Mouse (Mus musculus): ENCODE data around the gene Tnfrsf23. TPM values are rescaled to one million over a fixed set of nuclear protein-coding genes. Genes with fewer than 3 reads are reported as not detected.
"Not testable (repeated sequence)": the region's sequence is repeated elsewhere in the genome, so short reads cannot be mapped to it uniquely, and the experiment has no call there.

The Tnfrsf23 gene
- polyA plus RNA-seq, 1 experiment from 2014 or later: 1.9 TPM

DNA sequence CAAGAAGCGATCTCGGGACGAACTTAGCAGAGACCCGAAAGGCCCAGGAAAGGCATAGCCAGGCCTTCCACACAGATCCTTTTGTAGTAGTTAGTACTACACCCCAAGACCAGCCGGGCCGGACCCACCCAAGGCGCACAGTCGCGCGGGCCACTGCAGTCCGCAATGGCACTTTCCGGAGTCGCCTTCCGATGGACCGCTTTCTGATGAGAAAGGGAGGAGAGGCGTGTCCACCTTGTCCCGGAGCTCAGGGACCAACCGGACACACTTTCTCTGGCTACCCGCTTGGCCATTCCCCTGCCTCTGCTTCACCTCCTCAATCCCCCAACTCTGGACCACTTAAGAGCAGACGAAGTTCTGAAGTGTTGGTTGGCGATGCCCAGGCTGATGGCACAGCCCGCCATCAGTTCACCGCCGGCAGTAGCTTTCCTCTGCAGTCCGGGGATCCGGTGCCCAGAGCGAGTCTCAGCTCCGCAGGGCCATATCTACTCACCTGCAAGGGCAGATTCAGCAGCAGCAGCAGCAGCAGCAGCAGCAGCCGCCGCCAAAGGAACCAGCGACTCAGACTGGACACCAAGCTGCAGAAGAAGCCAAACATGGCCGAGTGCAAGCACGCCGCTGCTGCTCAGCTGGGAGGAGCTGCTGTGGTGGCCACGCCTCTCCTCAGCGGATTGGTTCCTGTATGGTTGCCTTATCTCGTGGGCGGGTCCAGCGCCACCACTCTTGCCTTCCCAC lies 36.5 kb downstream of the Tnfrsf23 start, which contains the start of gene Tnfrsf22:
TSS of gene Tnfrsf22 (minus strand) at position 628 of the 735 bp plus-strand sequence.
- Histone ChIP-seq H3K27me3 (ENCODE audit: insufficient read depth, low read length) (no peaks in the 10 kb centered on the region), H3K36me3 (ENCODE audit: insufficient read depth, low read length) (no peaks in the 10 kb centered on the region), H3K4me3 (ENCODE audit: low read length) (peak within 1 kb of the TSS; percentile 65), H3K4me2 (replicated peaks; ENCODE audit: low read depth, low read length) (peak within 1 kb of the TSS; percentile 73), H3K27ac (ENCODE audit: low read length) (no peak within 1 kb of the TSS), H3K4me1 (ENCODE audit: insufficient read depth, low read length) (no peaks in the 10 kb centered on the region; the same call in 1 of the 2 replicates), H3K9me3 (ENCODE audit: low read length) (peaks cover 5% of the 10 kb centered on the region), H3K9ac (replicated peaks; ENCODE audit: low read length) (peak within 1 kb of the TSS; percentile 72)
- WGBS: 2% methylated on average over 39 of the region's 39 CpGs
- peak; percentile 99 for ATAC-seq (ENCODE audit: low FRiP score, low TSS enrichment)

DNA sequence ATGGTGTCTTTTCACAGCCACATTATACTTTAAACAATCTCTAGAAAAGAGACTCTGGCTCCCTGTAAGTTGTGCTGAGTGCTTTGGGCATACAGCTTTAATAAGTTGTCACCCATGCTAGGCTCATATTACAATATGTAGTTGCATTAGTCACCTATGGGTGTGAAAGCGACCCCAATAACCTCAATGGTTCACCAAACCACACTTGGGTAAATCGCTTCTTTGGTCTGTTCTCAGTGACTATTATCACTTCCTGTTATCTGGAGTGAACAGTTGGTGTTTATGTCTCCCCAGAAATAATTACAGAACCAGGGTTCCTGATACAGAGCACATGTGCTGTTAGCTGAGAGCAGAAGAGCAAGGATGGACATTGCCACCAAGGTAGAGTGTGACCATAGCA lies 41.7 kb downstream of the Tnfrsf23 start:
- 91% methylated on average over 2 of the region's 2 CpGs for WGBS
- not testable (repeated sequence) for ATAC-seq (ENCODE audit: low FRiP score, low TSS enrichment)

DNA sequence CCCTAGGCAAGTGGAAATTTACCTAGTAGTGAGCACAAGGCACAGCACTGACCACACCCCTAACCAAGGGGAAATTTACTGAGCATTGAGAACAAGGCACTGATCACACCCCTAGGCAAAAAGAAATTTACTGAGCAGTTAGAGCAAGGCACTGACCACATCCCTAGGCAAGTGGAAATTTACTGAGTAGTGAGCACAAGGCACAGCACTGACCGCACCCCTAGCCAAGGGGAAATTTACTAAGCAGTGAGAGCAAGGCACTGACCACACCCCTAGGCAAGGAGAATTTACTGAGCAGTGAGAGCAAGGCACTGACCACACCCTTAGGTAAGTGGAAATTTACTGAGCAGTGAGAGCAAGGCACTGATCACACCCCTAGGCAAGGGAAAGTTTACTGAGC lies 49.0 kb downstream of the Tnfrsf23 start:
- Histone ChIP-seq H3K9me3 (ENCODE audit: low read length) (0 out of 2 replicates have a peak, but pooled peaks cover 5% of the 10 kb centered on the region), H3K27ac (ENCODE audit: low read length) (no peak overlapping the region), H3K36me3 (ENCODE audit: insufficient read depth, low read length) (no peaks in the 10 kb centered on the region), H3K4me2 (replicated peaks; ENCODE audit: low read depth, low read length) (no peak overlapping the region), H3K9ac (replicated peaks; ENCODE audit: low read length) (no peak overlapping the region), H3K4me1 (ENCODE audit: insufficient read depth, low read length) (no peaks in the 10 kb centered on the region), H3K4me3 (ENCODE audit: low read length) (no peak overlapping the region), H3K27me3 (ENCODE audit: insufficient read depth, low read length) (no peaks in the 10 kb centered on the region)
- no peak for ATAC-seq (ENCODE audit: low FRiP score, low TSS enrichment)
- WGBS: 89% methylated on average over 1 of the region's 1 CpGs

More for the DNA sequence above, 41.7 kb downstream of the Tnfrsf23 start:
- H3K36me3 ChIP-seq (ENCODE audit: insufficient read depth, low read length); H3K9ac ChIP-seq (replicated peaks; ENCODE audit: low read length); H3K4me2 ChIP-seq (replicated peaks; ENCODE audit: low read depth, low read length); H3K27ac ChIP-seq (ENCODE audit: low read length); H3K4me1 ChIP-seq (ENCODE audit: insufficient read depth, low read length); H3K27me3 ChIP-seq (ENCODE audit: insufficient read depth, low read length); H3K9me3 ChIP-seq (ENCODE audit: low read length); H3K4me3 ChIP-seq (ENCODE audit: low read length): not testable (repeated sequence)

DNA sequence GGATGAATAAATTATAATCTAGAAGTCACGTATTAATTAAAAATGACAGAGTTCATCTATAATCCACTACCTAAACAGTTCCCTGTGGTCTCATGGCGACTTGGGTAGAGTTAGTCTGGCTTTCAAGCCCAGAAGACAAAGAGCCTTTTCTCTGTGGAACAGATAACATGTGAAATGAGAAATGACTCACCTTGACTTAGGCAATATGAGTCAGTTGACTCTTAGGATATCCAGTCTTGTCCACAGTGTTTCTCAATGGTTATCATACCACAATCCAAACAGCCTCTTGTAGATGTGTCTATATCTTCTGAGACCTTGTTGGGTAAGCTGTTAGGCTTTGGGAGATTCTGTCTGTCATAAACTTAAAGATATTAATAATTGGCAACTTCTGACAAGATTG lies 54.2 kb downstream of the Tnfrsf23 start:
- Histone ChIP-seq H3K9ac (replicated peaks; ENCODE audit: low read length) (no peak overlapping the region), H3K4me2 (replicated peaks; ENCODE audit: low read depth, low read length) (no peak overlapping the region), H3K36me3 (ENCODE audit: insufficient read depth, low read length) (no peaks in the 10 kb centered on the region), H3K4me3 (ENCODE audit: low read length) (no peak overlapping the region), H3K9me3 (ENCODE audit: low read length) (0 out of 2 replicates have a peak, but pooled peaks cover 5% of the 10 kb centered on the region), H3K4me1 (ENCODE audit: insufficient read depth, low read length) (no peaks in the 10 kb centered on the region), H3K27ac (ENCODE audit: low read length) (no peak overlapping the region), H3K27me3 (ENCODE audit: insufficient read depth, low read length) (no peaks in the 10 kb centered on the region)
- 71% methylated on average over 2 of the region's 2 CpGs for WGBS
- ATAC-seq (ENCODE audit: low FRiP score, low TSS enrichment): no peak

DNA sequence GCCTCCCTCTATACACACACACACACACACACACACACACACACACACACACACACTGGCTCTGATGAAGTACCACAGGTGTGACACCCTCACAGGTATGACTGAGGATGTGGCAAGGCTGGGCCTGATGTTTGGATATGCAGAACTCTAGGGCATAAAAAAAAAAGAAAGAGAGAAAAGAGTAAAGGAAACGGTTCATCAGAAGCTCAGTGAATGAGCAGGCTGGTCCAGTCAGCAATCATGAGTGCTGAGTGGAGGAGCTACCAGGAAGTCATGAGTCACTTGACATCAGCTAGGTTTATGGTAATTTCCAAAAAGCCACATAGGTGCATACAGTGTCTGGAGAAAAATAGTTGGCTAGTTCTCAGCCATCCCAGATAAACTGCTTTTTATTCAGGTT lies 56.2 kb downstream of the Tnfrsf23 start:
- Histone ChIP-seq H3K4me2 (replicated peaks; ENCODE audit: low read depth, low read length) (no peak overlapping the region), H3K9me3 (ENCODE audit: low read length) (0 out of 2 replicates have a peak, but pooled peaks cover 5% of the 10 kb centered on the region), H3K36me3 (ENCODE audit: insufficient read depth, low read length) (no peaks in the 10 kb centered on the region), H3K4me1 (ENCODE audit: insufficient read depth, low read length) (no peaks in the 10 kb centered on the region), H3K27ac (ENCODE audit: low read length) (no peak overlapping the region), H3K4me3 (ENCODE audit: low read length) (no peak overlapping the region), H3K27me3 (ENCODE audit: insufficient read depth, low read length) (no peaks in the 10 kb centered on the region), H3K9ac (replicated peaks; ENCODE audit: low read length) (no peak overlapping the region)
- WGBS: 32% methylated on average over 1 of the region's 1 CpGs
- no peak for ATAC-seq (ENCODE audit: low FRiP score, low TSS enrichment)

DNA sequence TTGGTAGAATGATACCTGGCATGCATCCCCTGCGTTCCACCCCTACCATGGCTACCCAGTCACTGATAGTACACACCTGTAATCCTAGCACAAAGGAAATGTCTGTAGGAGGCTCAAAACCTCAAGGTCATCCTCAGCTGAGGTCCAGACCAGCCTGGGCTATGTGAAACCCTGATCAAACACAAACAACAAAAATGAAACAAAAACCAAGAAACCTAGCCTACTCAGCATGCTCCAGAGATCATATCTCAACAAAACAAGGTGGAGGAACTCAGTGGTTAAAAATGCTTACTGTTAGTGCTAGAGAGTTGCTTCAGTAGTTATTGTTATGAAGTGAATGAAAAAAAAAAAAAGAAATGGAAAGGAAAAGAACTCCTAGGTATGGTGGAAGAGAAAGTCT lies 57.1 kb downstream of the Tnfrsf23 start, which contains the start of gene Tnfrsf26:
TSS of gene Tnfrsf26 (minus strand) at position 183 of the 400 bp plus-strand sequence.
- Histone ChIP-seq H3K9ac (replicated peaks; ENCODE audit: low read length) (no peak within 1 kb of the TSS), H3K36me3 (ENCODE audit: insufficient read depth, low read length) (no peaks in the 10 kb centered on the region), H3K4me3 (ENCODE audit: low read length) (no peak within 1 kb of the TSS), H3K27me3 (ENCODE audit: insufficient read depth, low read length) (no peaks in the 10 kb centered on the region), H3K9me3 (ENCODE audit: low read length) (0 out of 2 replicates have a peak, but pooled peaks cover 5% of the 10 kb centered on the region), H3K4me1 (ENCODE audit: insufficient read depth, low read length) (no peaks in the 10 kb centered on the region), H3K27ac (ENCODE audit: low read length) (no peak within 1 kb of the TSS), H3K4me2 (replicated peaks; ENCODE audit: low read depth, low read length) (no peak within 1 kb of the TSS; the same call in 1 of the 2 replicates)
- ATAC-seq (ENCODE audit: low FRiP score, low TSS enrichment): no peak
- WGBS: 88% methylated on average over 1 of the region's 1 CpGs

DNA sequence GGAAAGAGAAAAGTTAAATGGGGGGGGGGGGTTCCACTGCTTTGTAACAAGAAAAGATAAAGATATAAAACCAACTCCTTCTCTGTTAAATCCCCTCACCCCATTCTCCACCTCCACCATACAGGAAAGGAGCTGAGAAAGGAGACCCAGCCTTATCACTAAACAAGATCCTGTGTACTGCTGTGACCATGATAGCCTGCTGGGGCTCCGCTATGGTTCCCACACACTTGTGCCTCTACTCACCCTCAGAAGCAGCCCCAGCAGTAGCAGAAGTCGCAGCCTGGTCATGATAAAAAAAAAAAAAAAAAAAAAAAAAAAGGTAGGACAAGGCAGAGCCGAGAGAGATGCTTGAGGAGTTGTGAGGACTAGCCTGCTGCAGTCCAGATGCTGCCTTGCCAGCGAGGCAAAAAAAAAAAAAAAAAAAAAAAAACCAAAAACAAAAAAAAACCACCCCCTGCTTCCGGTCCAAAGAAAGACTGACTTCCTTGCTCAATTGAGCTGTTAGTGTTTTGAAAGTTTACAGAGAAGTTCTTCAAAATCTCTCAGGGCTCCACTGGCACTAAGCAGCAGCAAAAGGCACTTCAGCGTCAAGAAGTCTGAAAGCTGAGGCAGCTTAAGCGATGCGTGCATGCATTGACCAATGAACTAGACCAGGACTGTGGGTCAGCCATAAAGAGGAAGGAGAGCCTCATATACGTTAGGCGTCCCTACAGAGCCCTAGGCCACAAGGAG lies 58.0 kb downstream of the Tnfrsf23 start:
- no peak overlapping the region for H3K4me3 ChIP-seq (ENCODE audit: low read length)
- ATAC-seq (ENCODE audit: low FRiP score, low TSS enrichment): no peak
- no peaks in the 10 kb centered on the region for H3K27me3 ChIP-seq (ENCODE audit: insufficient read depth, low read length)
- H3K4me1 ChIP-seq (ENCODE audit: insufficient read depth, low read length): no peaks in the 10 kb centered on the region
- no peak overlapping the region for H3K9ac ChIP-seq (replicated peaks; ENCODE audit: low read length)
- no peak overlapping the region for H3K27ac ChIP-seq (ENCODE audit: low read length)
- WGBS: 54% methylated on average over 10 of the region's 10 CpGs
- no peak overlapping the region; the same call in 1 of the 2 replicates for H3K4me2 ChIP-seq (replicated peaks; ENCODE audit: low read depth, low read length)
- no peaks in the 10 kb centered on the region for H3K9me3 ChIP-seq (ENCODE audit: low read length)
- no peaks in the 10 kb centered on the region for H3K36me3 ChIP-seq (ENCODE audit: insufficient read depth, low read length)

DNA sequence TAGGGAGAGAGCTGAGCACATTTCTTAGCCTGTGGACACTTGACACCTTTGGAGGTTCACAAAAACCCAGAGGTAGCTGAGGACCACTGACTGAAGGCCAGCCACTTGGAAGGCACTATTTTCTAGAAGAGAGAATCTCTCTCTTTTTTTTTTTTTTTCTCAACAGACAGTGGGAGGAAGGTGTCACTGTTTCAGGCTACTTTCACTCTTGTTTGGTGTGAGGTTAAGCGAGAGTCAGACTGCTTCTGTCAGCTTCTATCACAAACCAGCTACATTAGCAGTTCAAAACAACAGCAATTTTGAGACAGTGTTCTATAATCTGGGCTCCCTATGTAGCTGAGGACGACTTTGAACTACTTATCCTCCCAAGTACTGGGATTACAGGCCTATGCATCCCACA lies 59.5 kb downstream of the Tnfrsf23 start:
- ATAC-seq (ENCODE audit: low FRiP score, low TSS enrichment): no peak

DNA sequence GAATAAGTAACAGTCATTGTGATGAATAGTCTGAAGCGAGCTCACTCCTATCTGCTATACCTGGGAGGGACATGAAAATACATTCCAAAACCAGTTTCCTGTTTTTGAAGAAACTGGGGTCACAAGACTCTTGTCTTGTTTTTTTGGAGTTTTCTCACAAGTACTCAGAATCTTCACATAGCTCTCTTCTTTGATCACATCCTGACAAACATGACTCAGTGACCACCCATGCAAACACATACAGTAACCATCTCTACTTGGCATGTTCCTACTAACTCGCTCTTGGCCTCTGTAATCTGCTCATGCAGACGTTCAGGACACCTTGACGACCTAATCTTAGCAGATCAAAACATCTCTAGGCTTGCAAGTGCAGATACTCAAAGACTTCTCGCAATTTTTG lies 60.5 kb downstream of the Tnfrsf23 start:
- Histone ChIP-seq H3K27ac (ENCODE audit: low read length) (no peak overlapping the region), H3K4me2 (replicated peaks; ENCODE audit: low read depth, low read length) (no peak overlapping the region), H3K27me3 (ENCODE audit: insufficient read depth, low read length) (no peaks in the 10 kb centered on the region), H3K4me3 (ENCODE audit: low read length) (no peak overlapping the region), H3K9me3 (ENCODE audit: low read length) (no peaks in the 10 kb centered on the region), H3K36me3 (ENCODE audit: insufficient read depth, low read length) (no peaks in the 10 kb centered on the region), H3K9ac (replicated peaks; ENCODE audit: low read length) (no peak overlapping the region), H3K4me1 (ENCODE audit: insufficient read depth, low read length) (no peaks in the 10 kb centered on the region)
- 70% methylated on average over 5 of the region's 5 CpGs for WGBS
- no peak for ATAC-seq (ENCODE audit: low FRiP score, low TSS enrichment)

More for the DNA sequence above, 59.5 kb downstream of the Tnfrsf23 start:
- Histone ChIP-seq H3K27ac (ENCODE audit: low read length) (no peak overlapping the region), H3K4me2 (replicated peaks; ENCODE audit: low read depth, low read length) (no peak overlapping the region), H3K9me3 (ENCODE audit: low read length) (no peaks in the 10 kb centered on the region), H3K4me1 (ENCODE audit: insufficient read depth, low read length) (no peaks in the 10 kb centered on the region), H3K4me3 (ENCODE audit: low read length) (no peak overlapping the region), H3K36me3 (ENCODE audit: insufficient read depth, low read length) (no peaks in the 10 kb centered on the region), H3K27me3 (ENCODE audit: insufficient read depth, low read length) (no peaks in the 10 kb centered on the region), H3K9ac (replicated peaks; ENCODE audit: low read length) (no peak overlapping the region)
- 65% methylated on average over 2 of the region's 2 CpGs for WGBS

DNA sequence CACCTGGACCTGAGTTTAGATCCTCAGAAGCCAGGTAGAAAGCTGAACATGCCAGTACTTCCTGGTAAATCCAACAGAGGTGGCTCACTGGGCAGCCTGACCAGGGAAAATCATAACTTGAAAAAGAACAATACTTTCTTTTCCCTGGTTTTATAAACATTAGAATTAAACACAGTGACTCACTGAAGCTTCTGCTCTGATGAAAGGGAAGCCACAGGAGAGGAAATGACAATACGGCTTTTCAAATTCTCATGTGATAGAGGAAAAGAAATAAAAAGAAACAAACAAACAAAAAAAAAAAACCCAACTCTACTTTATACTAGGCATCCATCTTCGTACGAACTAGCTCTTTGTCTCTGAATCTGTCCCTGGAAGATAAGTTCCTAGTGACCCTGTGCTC lies 61.1 kb downstream of the Tnfrsf23 start:
- Histone ChIP-seq H3K9me3 (ENCODE audit: low read length) (no peaks in the 10 kb centered on the region), H3K9ac (replicated peaks; ENCODE audit: low read length) (no peak overlapping the region), H3K27ac (ENCODE audit: low read length) (no peak overlapping the region), H3K4me1 (ENCODE audit: insufficient read depth, low read length) (no peaks in the 10 kb centered on the region), H3K4me2 (replicated peaks; ENCODE audit: low read depth, low read length) (no peak overlapping the region), H3K27me3 (ENCODE audit: insufficient read depth, low read length) (no peaks in the 10 kb centered on the region), H3K36me3 (ENCODE audit: insufficient read depth, low read length) (no peaks in the 10 kb centered on the region), H3K4me3 (ENCODE audit: low read length) (no peak overlapping the region)
- no peak for ATAC-seq (ENCODE audit: low FRiP score, low TSS enrichment)
- 83% methylated on average over 3 of the region's 3 CpGs for WGBS
